Mouse (Mus musculus) lung, adult 2 months (tissue): ENCODE results near the gene Fli1.

Source experiments
- CTCF ChIP-seq: fragments of 200-500 bp; IDR thresholded peaks from 2 replicates; pipeline ENCODE4 v1.5.1; 2011; ENCODE audit warnings: mild to moderate bottlenecking, low read length, control low read depth; ENCODE audit not compliant: insufficient read depth
- POLR2A ChIP-seq: fragments of 200-500 bp; IDR thresholded peaks from 2 replicates; pipeline ENCODE4 v1.6.1; 2011; ENCODE audit warnings: low read depth, mild to moderate bottlenecking, control low read depth, low read length, borderline replicate concordance; ENCODE audit errors: extremely low read depth

GRCm38 (mm10) chr9:32510454-32511263 is 32.0 kb downstream of the Fli1 start:
- TF ChIP-seq CTCF: no peak
- no peak for TF ChIP-seq POLR2A
